ENCODE assay signal across 26 mouse cellular contexts in genomic region chr1:56957942-56958341, GRCm38 (mm10). TPM values are rescaled to one million over a fixed set of nuclear protein-coding genes. Genes with fewer than 3 reads are reported as not detected.
DNase-seq lines count a peak whose midpoint lies in the region; ATAC-seq and TF ChIP-seq lines count a peak whose summit lies in the region.
"Had no signal": no experiment of that assay in that cellular context is flagged by ENCODE, and none has a peak within 500 bp of the region (broad histone marks: within the 10 kb centered on the region; RNA-seq: fewer than 3 reads in every experiment).

No protein-coding gene starts in this region.

- intact Hi-C loops in left cerebral cortex, adult 2 months (cut with DNase I): no loop called here
- intact Hi-C loops in left cerebral cortex, postnatal 4 days (cut with DNase I): no loop called here

- H3K27ac ChIP-seq in forebrain, postnatal 0 days (ENCODE audit: low read depth, low read length): peak overlapping the region; percentile 74; the same call in 1 of the 2 replicates
- no peak overlapping the region for H3K27ac ChIP-seq in forebrain, embryonic 15.5 days (replicated peaks)
- peak overlapping the region; percentile 85 for H3K27ac ChIP-seq in left cerebral cortex, adult 2 months
- H3K27ac ChIP-seq in midbrain, embryonic 11.5 days (ENCODE audit: low read depth, low read length): no peak overlapping the region
- no peak overlapping the region for H3K27ac ChIP-seq in midbrain, embryonic 16.5 days (ENCODE audit: low read length)
- H3K27ac ChIP-seq: embryonic facial prominence, embryonic 12.5 days; embryonic facial prominence, embryonic 15.5 days; gastrocnemius, adult 2 months; heart, embryonic 13.5 days; hindbrain, embryonic 14.5 days; hindbrain, postnatal 0 days had no signal

- DNase-seq in forebrain, postnatal 0 days: no peak
- DNase-seq in left cerebral cortex, adult 2 months (ENCODE audit: extremely low spot score in 1 of 2, low spot score in 2 of 2): no peak
- no peak for DNase-seq in left cerebral cortex, postnatal 4 days
- peak; percentile 71 for DNase-seq in midbrain, embryonic 11.5 days (ENCODE audit: low spot score, missing footprints)
- DNase-seq: adrenal gland, postnatal 10 days; adrenal gland, postnatal 36 days; B cell, adult 2 months; cerebellum, adult 18-20 months; cerebellum, adult 9-10 months; gastrocnemius, adult 2 months; gastrocnemius, postnatal 14 days; heart, adult 18-20 months; heart, postnatal 14 days; heart, postnatal 4 days had no signal

- TF ChIP-seq CTCF in forebrain, postnatal 0 days (IDR thresholded peaks at IDR 0.05; ENCODE audit: low read depth): no peak
- no peak for TF ChIP-seq CTCF in left cerebral cortex, adult 2 months (IDR thresholded peaks at IDR 0.05)

- H3K9ac ChIP-seq in forebrain, postnatal 0 days: peak overlapping the region; percentile 29
- H3K9ac ChIP-seq in forebrain, embryonic 15.5 days (replicated peaks): no peak overlapping the region
- H3K9ac ChIP-seq in midbrain, embryonic 11.5 days (ENCODE audit: low read length): no peak overlapping the region
- H3K9ac ChIP-seq in midbrain, embryonic 16.5 days (ENCODE audit: low read depth, low read length): no peak overlapping the region
- H3K9ac ChIP-seq: embryonic facial prominence, embryonic 12.5 days; embryonic facial prominence, embryonic 15.5 days; heart, embryonic 13.5 days; hindbrain, embryonic 14.5 days had no signal

- H3K36me3 ChIP-seq in forebrain, postnatal 0 days (ENCODE audit: insufficient read depth): no peaks in the 10 kb centered on the region; the same call in none of the 2 replicates
- no peaks in the 10 kb centered on the region for H3K36me3 ChIP-seq in forebrain, embryonic 15.5 days
- H3K36me3 ChIP-seq in midbrain, embryonic 11.5 days (ENCODE audit: control insufficient read depth, insufficient read depth, low read length): no peaks in the 10 kb centered on the region
- H3K36me3 ChIP-seq in midbrain, embryonic 16.5 days (ENCODE audit: control insufficient read depth, insufficient read depth, low read length): no peaks in the 10 kb centered on the region
- H3K36me3 ChIP-seq: embryonic facial prominence, embryonic 12.5 days; embryonic facial prominence, embryonic 15.5 days; G1E; heart, embryonic 13.5 days had no signal

- H3K4me1 ChIP-seq in forebrain, postnatal 0 days (ENCODE audit: insufficient read depth): 0 out of 2 replicates have a peak, but pooled peaks cover 7% of the 10 kb centered on the region
- H3K4me1 ChIP-seq in forebrain, embryonic 15.5 days: no peaks in the 10 kb centered on the region
- H3K4me1 ChIP-seq in midbrain, embryonic 11.5 days (ENCODE audit: control insufficient read depth, insufficient read depth, low read length): no peaks in the 10 kb centered on the region
- no peaks in the 10 kb centered on the region for H3K4me1 ChIP-seq in midbrain, embryonic 16.5 days (ENCODE audit: control insufficient read depth, insufficient read depth, low read length)
- H3K4me1 ChIP-seq: heart, embryonic 13.5 days had no signal

- peak; percentile 38; the same call in 1 of the 2 replicates for ATAC-seq in forebrain, postnatal 0 days
- no peak for ATAC-seq in forebrain, embryonic 15.5 days (replicated peaks)
- ATAC-seq in midbrain, embryonic 11.5 days (ENCODE audit: low FRiP score): no peak
- ATAC-seq in midbrain, embryonic 16.5 days: no peak
- ATAC-seq: hindbrain, postnatal 0 days; inflammation-experienced regulatory T-cells, adult 6 months; intestine, embryonic 16.5 days; Patski had no signal

- 80% methylated on average over 7 of the region's 7 CpGs for WGBS in forebrain, postnatal 0 days
- 86% methylated on average over 7 of the region's 7 CpGs for WGBS in forebrain, embryonic 15.5 days
- WGBS in midbrain, embryonic 11.5 days: 89% methylated on average over 7 of the region's 7 CpGs
- WGBS in midbrain, embryonic 16.5 days: 85% methylated on average over 7 of the region's 7 CpGs

- no peaks in the 10 kb centered on the region for H3K27me3 ChIP-seq in forebrain, postnatal 0 days (ENCODE audit: insufficient read depth, low read length)
- no peaks in the 10 kb centered on the region for H3K27me3 ChIP-seq in forebrain, embryonic 15.5 days
- H3K27me3 ChIP-seq in midbrain, embryonic 11.5 days (ENCODE audit: control insufficient read depth, insufficient read depth, low read length): no peaks in the 10 kb centered on the region
- no peaks in the 10 kb centered on the region for H3K27me3 ChIP-seq in midbrain, embryonic 16.5 days (ENCODE audit: control insufficient read depth, insufficient read depth, low read depth, low read length)
- H3K27me3 ChIP-seq: CH12.LX; embryonic facial prominence, embryonic 12.5 days; embryonic facial prominence, embryonic 15.5 days; Patski had no signal

- no peak overlapping the region for H3K4me3 ChIP-seq in forebrain, postnatal 0 days (ENCODE audit: low read depth, low read length)
- no peak overlapping the region for H3K4me3 ChIP-seq in forebrain, embryonic 15.5 days
- no peak overlapping the region for H3K4me3 ChIP-seq in left cerebral cortex, adult 2 months
- no peak overlapping the region for H3K4me3 ChIP-seq in midbrain, embryonic 11.5 days (ENCODE audit: low read depth, low read length)
- no peak overlapping the region for H3K4me3 ChIP-seq in midbrain, embryonic 16.5 days (ENCODE audit: low read depth, low read length)
- H3K4me3 ChIP-seq: embryonic facial prominence, embryonic 12.5 days; embryonic facial prominence, embryonic 15.5 days; gastrocnemius, adult 2 months; heart, embryonic 13.5 days had no signal

- H3K4me2 ChIP-seq in forebrain, postnatal 0 days (ENCODE audit: low read depth): peak overlapping the region; percentile 33
- H3K4me2 ChIP-seq in forebrain, embryonic 15.5 days (replicated peaks): no peak overlapping the region
- no peak overlapping the region for H3K4me2 ChIP-seq in midbrain, embryonic 11.5 days
- no peak overlapping the region for H3K4me2 ChIP-seq in midbrain, embryonic 16.5 days (ENCODE audit: low read length)
- H3K4me2 ChIP-seq: embryonic facial prominence, embryonic 12.5 days; embryonic facial prominence, embryonic 15.5 days; heart, embryonic 13.5 days; hindbrain, embryonic 14.5 days had no signal

- H3K9me3 ChIP-seq in forebrain, postnatal 0 days (ENCODE audit: low read length): no peaks in the 10 kb centered on the region
- no peaks in the 10 kb centered on the region for H3K9me3 ChIP-seq in forebrain, embryonic 15.5 days
- H3K9me3 ChIP-seq in midbrain, embryonic 11.5 days (ENCODE audit: control insufficient read depth, low read length): no peaks in the 10 kb centered on the region
- no peaks in the 10 kb centered on the region for H3K9me3 ChIP-seq in midbrain, embryonic 16.5 days (replicated peaks; ENCODE audit: control insufficient read depth, low read length, poor library complexity, severe bottlenecking)
- H3K9me3 ChIP-seq: embryonic facial prominence, embryonic 12.5 days; embryonic facial prominence, embryonic 15.5 days; heart, embryonic 13.5 days had no signal

RNA-seq across cellular contexts. Expression of gene Satb2, which starts 20.5 kb away (rescaled TPM):
- 57.1 and 106 TPM in 2 replicates for total RNA-seq in forebrain, postnatal 0 days (2014; rRNA removed)
- 21.7 and 43.1 TPM in 2 replicates for polyA plus RNA-seq in forebrain, postnatal 0 days (2015; fragmentation: Nextera tagmentation; extraction: Ambion mirVana)
- polyA plus RNA-seq in forebrain, embryonic 15.5 days (2015; fragmentation: Nextera tagmentation; extraction: Ambion mirVana): 46.2 and 62.5 TPM in 2 replicates
- total RNA-seq in left cerebral cortex, adult 2 months (2021): 10 to 100 TPM; 80.2 to 91.0 TPM
- 100 to 1,000 TPM; 265 to 341 TPM for total RNA-seq in left cerebral cortex, postnatal 4 days (2021)
- 1.2 and 1.5 TPM in 2 replicates for polyA plus RNA-seq in midbrain, embryonic 11.5 days (2014; fragmentation: Nextera tagmentation; extraction: Ambion mirVana)
- polyA plus RNA-seq in midbrain, embryonic 16.5 days (2015; fragmentation: Nextera tagmentation; extraction: Ambion mirVana): 0.92 and 1.6 TPM in 2 replicates
- polyA plus RNA-seq: G1E; inflammation-experienced regulatory T-cells, adult 6 months had no signal

Comparison
In these comparisons a context has a peak if more than half of its experiments do, and no peak if none do; other contexts are left out.
1. H3K27ac ChIP-seq: peak in forebrain, postnatal 0 days (single experiment) and left cerebral cortex, adult 2 months (single experiment); none in forebrain, embryonic 15.5 days (single experiment), midbrain, embryonic 11.5 days (single experiment) and midbrain, embryonic 16.5 days (single experiment).